Mouse (Mus musculus): Measurements from ENCODE around the gene Fam163a. TPM values are rescaled to one million over a fixed set of nuclear protein-coding genes. Genes with fewer than 3 reads are reported as not detected.

Gene Fam163a
- polyA plus RNA-seq, 1 experiment from 2014 or later: 0.10 TPM

DNA sequence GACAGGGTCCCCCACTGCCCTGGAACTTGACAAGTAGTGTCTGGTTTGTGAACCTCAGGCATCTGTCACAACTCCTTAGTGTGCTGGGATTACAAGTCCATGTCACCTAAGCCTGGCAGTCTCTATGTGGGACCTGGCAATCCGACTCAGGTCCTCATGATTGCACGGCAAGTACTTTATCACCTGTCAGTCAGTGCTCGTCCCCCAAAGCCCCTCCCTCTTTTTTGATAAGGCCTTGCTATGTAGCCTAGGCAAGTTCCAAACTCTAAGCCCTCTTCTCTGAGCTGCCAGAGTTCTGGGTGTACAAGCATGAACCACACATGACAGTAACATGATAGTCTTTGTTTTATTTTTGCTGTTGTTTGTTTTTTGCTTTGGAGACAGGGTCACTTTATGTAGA is 88.1 kb downstream of the Fam163a start:
- Histone ChIP-seq H3K36me3 (ENCODE audit: insufficient read depth, low read length) (no peaks in the 10 kb centered on the region), H3K4me1 (ENCODE audit: insufficient read depth, low read depth, low read length) (no peaks in the 10 kb centered on the region), H3K9ac (replicated peaks; ENCODE audit: low read depth) (no peak overlapping the region), H3K4me3 (ENCODE audit: low read depth, low read length) (no peak overlapping the region), H3K27me3 (replicated peaks; ENCODE audit: insufficient read depth, low read length) (no peaks in the 10 kb centered on the region), H3K4me2 (replicated peaks; ENCODE audit: low read depth, low read length) (no peak overlapping the region), H3K27ac (ENCODE audit: low read length) (no peak overlapping the region), H3K9me3 (ENCODE audit: low read length) (no peaks in the 10 kb centered on the region)
- WGBS: 25% methylated on average over 3 of the region's 3 CpGs
- TF ChIP-seq CTCF (IDR thresholded peaks at IDR 0.05) (no peak), EP300 (IDR thresholded peaks at IDR 0.05) (no peak)
- DNase-seq (ENCODE audit: low spot score) (no peak), ATAC-seq (no peak)

DNA sequence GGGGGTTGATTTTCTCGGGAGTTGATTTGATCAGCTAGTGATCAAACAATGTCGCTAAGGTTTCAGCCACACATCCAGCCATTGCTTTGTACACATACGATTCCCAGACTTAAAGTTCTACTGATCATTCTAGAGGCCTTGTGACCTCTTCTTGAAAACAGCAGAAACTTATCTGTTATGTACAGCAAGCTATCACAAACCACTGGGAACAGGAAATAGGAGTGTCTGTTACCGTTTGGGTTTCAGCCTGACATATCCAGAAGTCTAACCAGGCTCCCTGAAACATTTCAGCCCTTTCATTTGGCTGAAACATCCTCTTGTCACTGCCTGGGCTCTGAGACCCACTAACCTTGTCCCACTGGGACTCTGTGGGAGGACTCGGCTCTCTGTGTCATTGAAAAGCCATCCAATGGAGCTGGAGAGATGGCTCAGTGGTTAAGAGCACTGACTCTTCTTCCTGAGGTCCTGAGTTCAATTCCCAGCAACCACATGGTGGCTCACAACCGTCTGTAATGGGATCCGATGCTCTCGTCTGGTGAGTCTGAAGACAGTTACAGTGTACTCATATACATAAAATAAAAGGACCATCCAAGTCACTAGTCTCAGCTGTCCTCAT is 90.8 kb downstream of the Fam163a start:
- Histone ChIP-seq H3K27ac (ENCODE audit: low read length) (no peak overlapping the region), H3K36me3 (ENCODE audit: insufficient read depth, low read length) (no peaks in the 10 kb centered on the region), H3K4me1 (ENCODE audit: insufficient read depth, low read depth, low read length) (0 out of 2 replicates have a peak, but pooled peaks cover 3% of the 10 kb centered on the region), H3K4me3 (ENCODE audit: low read depth, low read length) (no peak overlapping the region), H3K9ac (replicated peaks; ENCODE audit: low read depth) (no peak overlapping the region), H3K27me3 (replicated peaks; ENCODE audit: insufficient read depth, low read length) (no peaks in the 10 kb centered on the region), H3K9me3 (ENCODE audit: low read length) (no peaks in the 10 kb centered on the region), H3K4me2 (replicated peaks; ENCODE audit: low read depth, low read length) (no peak overlapping the region)
- no peak for TF ChIP-seq EP300 (IDR thresholded peaks at IDR 0.05)
- TF ChIP-seq CTCF (IDR thresholded peaks at IDR 0.05): no peak
- ATAC-seq (no peak), DNase-seq (ENCODE audit: low spot score) (no peak)
- WGBS: 69% methylated on average over 8 of the region's 8 CpGs

DNA sequence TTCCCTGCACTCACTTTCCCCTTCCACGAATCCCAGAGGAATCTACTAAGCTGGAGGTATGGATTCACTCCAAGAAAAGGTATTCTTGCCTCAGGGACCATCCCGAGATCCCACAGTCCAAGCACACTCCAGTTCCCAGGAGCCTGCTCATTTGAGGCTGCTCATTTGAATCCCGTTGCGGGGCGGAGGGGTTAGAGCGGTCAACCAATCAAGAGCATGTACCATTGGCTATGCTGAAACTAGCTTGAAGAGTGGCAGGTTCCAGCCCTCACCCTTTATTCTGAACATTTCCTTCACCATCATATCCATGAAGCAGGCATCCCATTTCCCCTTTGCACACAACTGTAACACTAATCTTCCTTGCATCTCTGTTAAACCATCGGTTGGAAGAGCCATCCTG is 92.7 kb downstream of the Fam163a start:
- H3K9me3 ChIP-seq (ENCODE audit: low read length): no peaks in the 10 kb centered on the region
- ATAC-seq: no peak
- no peak overlapping the region for H3K27ac ChIP-seq (ENCODE audit: low read length)
- H3K4me2 ChIP-seq (replicated peaks; ENCODE audit: low read depth, low read length): no peak overlapping the region
- no peak overlapping the region for H3K4me3 ChIP-seq (ENCODE audit: low read depth, low read length)
- no peaks in the 10 kb centered on the region for H3K36me3 ChIP-seq (ENCODE audit: insufficient read depth, low read length)
- H3K27me3 ChIP-seq (replicated peaks; ENCODE audit: insufficient read depth, low read length): no peaks in the 10 kb centered on the region
- WGBS: 60% methylated on average over 7 of the region's 7 CpGs
- DNase-seq (ENCODE audit: low spot score): no peak
- no peak overlapping the region for H3K9ac ChIP-seq (replicated peaks; ENCODE audit: low read depth)
- H3K4me1 ChIP-seq (ENCODE audit: insufficient read depth, low read depth, low read length): 0 out of 2 replicates have a peak, but pooled peaks cover 3% of the 10 kb centered on the region
- no peak for TF ChIP-seq EP300 (IDR thresholded peaks at IDR 0.05)
- TF ChIP-seq CTCF (IDR thresholded peaks at IDR 0.05): no peak

DNA sequence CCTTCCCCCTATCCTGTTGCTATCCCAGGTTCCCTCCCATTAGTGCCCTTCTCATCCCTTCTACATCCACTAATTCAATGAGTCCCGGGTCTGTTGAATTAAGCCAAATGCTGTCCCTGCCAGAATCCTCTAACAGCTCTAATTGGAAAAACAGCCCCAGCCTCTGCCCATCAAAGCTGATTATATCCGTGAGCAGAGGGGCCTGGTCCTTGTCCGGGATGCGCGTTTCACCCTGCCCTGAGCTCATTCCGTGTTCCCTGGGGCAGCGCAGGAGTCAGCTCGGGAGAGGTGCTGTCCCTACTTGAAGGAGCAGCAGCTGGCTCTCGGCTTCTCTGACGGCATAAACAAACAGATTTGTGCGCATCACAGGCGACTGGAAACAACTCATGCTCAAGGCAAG is 93.1 kb downstream of the Fam163a start:
- ATAC-seq: no peak
- Histone ChIP-seq H3K27ac (ENCODE audit: low read length) (no peak overlapping the region), H3K4me3 (ENCODE audit: low read depth, low read length) (no peak overlapping the region), H3K36me3 (ENCODE audit: insufficient read depth, low read length) (no peaks in the 10 kb centered on the region), H3K9ac (replicated peaks; ENCODE audit: low read depth) (no peak overlapping the region), H3K9me3 (ENCODE audit: low read length) (no peaks in the 10 kb centered on the region), H3K27me3 (replicated peaks; ENCODE audit: insufficient read depth, low read length) (no peaks in the 10 kb centered on the region), H3K4me1 (ENCODE audit: insufficient read depth, low read depth, low read length) (0 out of 2 replicates have a peak, but pooled peaks cover 3% of the 10 kb centered on the region), H3K4me2 (replicated peaks; ENCODE audit: low read depth, low read length) (no peak overlapping the region)
- TF ChIP-seq CTCF (IDR thresholded peaks at IDR 0.05) (no peak), EP300 (IDR thresholded peaks at IDR 0.05) (no peak)
- 35% methylated on average over 12 of the region's 12 CpGs for WGBS
- no peak for DNase-seq (ENCODE audit: low spot score)

DNA sequence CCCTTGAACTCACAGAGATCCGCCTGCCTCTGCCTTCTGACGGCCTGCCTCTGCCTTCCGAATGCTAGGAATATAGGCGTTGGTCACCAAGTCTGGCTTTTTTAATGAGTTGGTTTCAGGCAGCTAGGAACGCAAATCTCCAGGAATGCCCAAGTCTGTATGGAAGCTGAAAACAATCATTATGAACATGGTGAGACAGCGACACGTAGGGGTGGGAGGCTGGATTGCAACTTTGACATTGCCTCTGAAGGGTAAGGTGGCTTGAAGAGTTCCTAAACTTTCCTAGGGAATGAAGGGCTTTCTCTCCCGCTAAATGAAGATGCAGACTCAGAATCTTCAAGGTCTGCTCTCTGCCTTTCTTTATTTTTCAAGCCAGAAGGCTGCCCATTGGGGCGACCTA is 93.7 kb downstream of the Fam163a start:
- Histone ChIP-seq H3K4me2 (replicated peaks; ENCODE audit: low read depth, low read length) (no peak overlapping the region), H3K36me3 (ENCODE audit: insufficient read depth, low read length) (no peaks in the 10 kb centered on the region), H3K4me1 (ENCODE audit: insufficient read depth, low read depth, low read length) (0 out of 2 replicates have a peak, but pooled peaks cover 3% of the 10 kb centered on the region), H3K9ac (replicated peaks; ENCODE audit: low read depth) (no peak overlapping the region), H3K27ac (ENCODE audit: low read length) (no peak overlapping the region), H3K9me3 (ENCODE audit: low read length) (no peaks in the 10 kb centered on the region), H3K27me3 (replicated peaks; ENCODE audit: insufficient read depth, low read length) (no peaks in the 10 kb centered on the region), H3K4me3 (ENCODE audit: low read depth, low read length) (no peak overlapping the region)
- 74% methylated on average over 9 of the region's 9 CpGs for WGBS
- ATAC-seq (no peak), DNase-seq (ENCODE audit: low spot score) (no peak)
- TF ChIP-seq EP300 (IDR thresholded peaks at IDR 0.05) (no peak), CTCF (IDR thresholded peaks at IDR 0.05) (peak; percentile 43)

DNA sequence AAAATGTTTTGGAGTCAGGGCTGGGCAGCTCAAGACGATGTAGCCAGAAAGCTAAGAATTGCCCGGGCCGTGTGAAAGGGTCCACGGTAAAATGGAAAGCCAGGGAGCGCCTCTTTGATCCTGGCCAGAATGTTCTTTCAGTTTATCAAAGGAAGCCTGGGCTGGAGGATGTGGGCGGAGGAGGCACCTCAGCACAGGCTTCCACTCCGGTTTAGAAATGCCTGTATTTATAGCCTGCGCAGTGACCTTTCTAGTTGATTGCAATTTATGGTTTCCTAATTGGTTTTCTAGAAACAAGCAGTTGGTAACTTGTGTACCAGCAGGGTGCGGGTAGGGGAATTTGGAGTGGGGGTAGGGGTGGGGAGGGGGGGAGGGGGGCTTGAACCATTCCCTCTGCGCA is 96.4 kb downstream of the Fam163a start:
- no peak overlapping the region for H3K9ac ChIP-seq (replicated peaks; ENCODE audit: low read depth)
- no peak for ATAC-seq
- H3K9me3 ChIP-seq (ENCODE audit: low read length): no peaks in the 10 kb centered on the region
- TF ChIP-seq EP300 (IDR thresholded peaks at IDR 0.05): no peak
- no peak for TF ChIP-seq CTCF (IDR thresholded peaks at IDR 0.05)
- H3K4me2 ChIP-seq (replicated peaks; ENCODE audit: low read depth, low read length): no peak overlapping the region
- H3K36me3 ChIP-seq (ENCODE audit: insufficient read depth, low read length): no peaks in the 10 kb centered on the region
- no peak for DNase-seq (ENCODE audit: low spot score)
- 41% methylated on average over 10 of the region's 10 CpGs for WGBS
- no peaks in the 10 kb centered on the region for H3K27me3 ChIP-seq (replicated peaks; ENCODE audit: insufficient read depth, low read length)
- H3K4me3 ChIP-seq (ENCODE audit: low read depth, low read length): no peak overlapping the region
- no peak overlapping the region for H3K27ac ChIP-seq (ENCODE audit: low read length)
- 0 out of 2 replicates have a peak, but pooled peaks cover 3% of the 10 kb centered on the region for H3K4me1 ChIP-seq (ENCODE audit: insufficient read depth, low read depth, low read length)
